Mouse (Mus musculus): ENCODE results near the gene Best2. TPM values are rescaled to one million over a fixed set of nuclear protein-coding genes. Genes with fewer than 3 reads are reported as not detected.
A peak's percentile ranks its signal among the peaks of the same experiment; 100 is the strongest.

The Best2 gene
- polyA plus RNA-seq, 1 experiment from 2014 or later: not detected

GRCm38 (mm10) chr8:85035728-85036310 is 21.5 kb upstream of the Best2 start:
- H3K4me1 ChIP-seq (replicated peaks; ENCODE audit: control insufficient read depth, insufficient read depth, low read length): peaks cover 25% of the 10 kb centered on the region
- H3K9me3 ChIP-seq (ENCODE audit: control insufficient read depth, low read length): no peaks in the 10 kb centered on the region
- ATAC-seq (ENCODE audit: low FRiP score) (no peak), DNase-seq (ENCODE audit: low spot score) (peak; percentile 30)
- H3K4me2 ChIP-seq (replicated peaks): peak overlapping the region; percentile 91
- WGBS: under 1% methylated on average over 15 of the region's 15 CpGs
- H3K9ac ChIP-seq: peak overlapping the region; percentile 86
- peaks cover 32% of the 10 kb centered on the region for H3K36me3 ChIP-seq (replicated peaks; ENCODE audit: control insufficient read depth, insufficient read depth)
- H3K27me3 ChIP-seq (ENCODE audit: control insufficient read depth, insufficient read depth, low read length): no peaks in the 10 kb centered on the region
- H3K27ac ChIP-seq: peak overlapping the region; percentile 75; the same call in 1 of the 2 replicates
- H3K4me3 ChIP-seq (replicated peaks; ENCODE audit: low read length): peak overlapping the region; percentile 73

- Histone ChIP-seq H3K4me3 (replicated peaks; ENCODE audit: low read length) (peak overlapping the region; percentile 73), H3K36me3 (replicated peaks; ENCODE audit: control insufficient read depth, insufficient read depth) (peaks cover 32% of the 10 kb centered on the region), H3K27me3 (ENCODE audit: control insufficient read depth, insufficient read depth, low read length) (no peaks in the 10 kb centered on the region), H3K9ac (peak overlapping the region; percentile 86), H3K9me3 (ENCODE audit: control insufficient read depth, low read length) (no peaks in the 10 kb centered on the region), H3K4me1 (replicated peaks; ENCODE audit: control insufficient read depth, insufficient read depth, low read length) (peaks cover 25% of the 10 kb centered on the region), H3K4me2 (replicated peaks) (peak overlapping the region; percentile 91), H3K27ac (no peak overlapping the region)
- no peak for ATAC-seq (ENCODE audit: low FRiP score)
- WGBS: 8% methylated on average over 12 of the region's 12 CpGs
- no peak for DNase-seq (ENCODE audit: low spot score)
Measured at GRCm38 (mm10) chr8:85035165-85035727, 20.9 kb upstream of the Best2 start.

- 2% methylated on average over 13 of the region's 13 CpGs for WGBS
- Histone ChIP-seq H3K27ac (no peak overlapping the region), H3K36me3 (replicated peaks; ENCODE audit: control insufficient read depth, insufficient read depth) (peaks cover 35% of the 10 kb centered on the region), H3K9me3 (ENCODE audit: control insufficient read depth, low read length) (no peaks in the 10 kb centered on the region), H3K4me2 (replicated peaks) (peak overlapping the region; percentile 91), H3K4me1 (replicated peaks; ENCODE audit: control insufficient read depth, insufficient read depth, low read length) (peaks cover 25% of the 10 kb centered on the region), H3K4me3 (replicated peaks; ENCODE audit: low read length) (peak overlapping the region; percentile 73), H3K9ac (peak overlapping the region; percentile 86), H3K27me3 (ENCODE audit: control insufficient read depth, insufficient read depth, low read length) (no peaks in the 10 kb centered on the region)
- ATAC-seq (ENCODE audit: low FRiP score) (no peak), DNase-seq (ENCODE audit: low spot score) (peak; percentile 81)
Measured at GRCm38 (mm10) chr8:85034764-85035163, 20.4 kb upstream of the Best2 start.

- Histone ChIP-seq H3K4me1 (replicated peaks; ENCODE audit: control insufficient read depth, insufficient read depth, low read length) (peaks cover 25% of the 10 kb centered on the region), H3K27me3 (ENCODE audit: control insufficient read depth, insufficient read depth, low read length) (no peaks in the 10 kb centered on the region), H3K27ac (no peak overlapping the region), H3K4me2 (replicated peaks) (no peak overlapping the region), H3K4me3 (replicated peaks; ENCODE audit: low read length) (no peak overlapping the region), H3K9me3 (ENCODE audit: control insufficient read depth, low read length) (no peaks in the 10 kb centered on the region), H3K9ac (no peak overlapping the region), H3K36me3 (replicated peaks; ENCODE audit: control insufficient read depth, insufficient read depth) (peaks cover 38% of the 10 kb centered on the region)
- 63% methylated on average over 1 of the region's 1 CpGs for WGBS
- DNase-seq (ENCODE audit: low spot score): no peak
- ATAC-seq (ENCODE audit: low FRiP score): no peak
Measured at GRCm38 (mm10) chr8:85033867-85034266, 19.5 kb upstream of the Best2 start.

GRCm38 (mm10) chr8:85032622-85033311 is 18.4 kb upstream of the Best2 start:
- Histone ChIP-seq H3K4me3 (replicated peaks; ENCODE audit: low read length) (no peak overlapping the region), H3K9ac (no peak overlapping the region), H3K4me2 (replicated peaks) (no peak overlapping the region), H3K27me3 (ENCODE audit: control insufficient read depth, insufficient read depth, low read length) (no peaks in the 10 kb centered on the region), H3K4me1 (replicated peaks; ENCODE audit: control insufficient read depth, insufficient read depth, low read length) (peaks cover 28% of the 10 kb centered on the region), H3K36me3 (replicated peaks; ENCODE audit: control insufficient read depth, insufficient read depth) (peaks cover 38% of the 10 kb centered on the region), H3K9me3 (ENCODE audit: control insufficient read depth, low read length) (no peaks in the 10 kb centered on the region), H3K27ac (no peak overlapping the region)
- DNase-seq (ENCODE audit: low spot score) (no peak), ATAC-seq (ENCODE audit: low FRiP score) (no peak)
- 89% methylated on average over 4 of the region's 4 CpGs for WGBS

DNA sequence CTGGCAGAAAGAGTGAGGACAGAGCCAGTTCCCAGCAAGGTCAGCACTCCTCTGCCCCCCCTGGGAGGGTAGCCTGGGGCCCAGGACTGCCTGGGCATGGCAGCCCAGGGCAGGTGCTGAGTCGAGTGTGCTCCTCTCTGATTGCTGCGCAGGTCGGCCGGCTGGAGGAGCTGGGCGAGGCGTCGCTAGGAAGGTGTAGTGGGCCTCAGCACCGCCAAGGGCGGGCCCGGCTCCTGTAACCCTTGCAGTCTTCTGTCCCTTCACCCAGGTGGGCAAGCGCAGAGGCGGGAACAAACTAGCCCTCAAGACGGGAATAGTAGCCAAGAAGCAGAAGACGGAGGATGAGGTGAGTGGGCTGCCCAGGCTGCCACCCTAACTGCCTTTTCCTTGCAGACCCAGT is 14.9 kb upstream of the Best2 start:
- no peak overlapping the region for H3K4me3 ChIP-seq (replicated peaks; ENCODE audit: low read length)
- WGBS: 92% methylated on average over 14 of the region's 14 CpGs
- H3K9ac ChIP-seq: peak overlapping the region; percentile 100; the same call in 1 of the 2 replicates

DNA sequence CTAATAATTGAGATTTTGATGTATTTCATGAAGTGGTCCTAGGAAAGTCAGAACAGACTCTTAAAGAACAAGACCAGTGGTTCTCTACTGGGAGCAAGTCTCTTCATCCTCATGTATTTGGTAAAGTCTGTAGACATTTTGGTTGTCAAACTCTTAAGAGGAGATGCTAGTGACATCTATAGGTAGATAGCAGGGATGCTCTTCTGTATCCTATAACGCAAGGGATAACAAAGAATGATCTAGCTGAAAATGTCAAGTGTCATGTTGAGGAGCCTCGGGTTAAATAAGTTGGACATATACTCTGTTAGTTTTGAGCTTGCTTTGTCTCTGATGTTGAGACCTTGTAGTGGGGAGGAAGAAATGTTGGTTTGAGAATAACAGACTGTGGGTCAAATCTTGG is 13.6 kb upstream of the Best2 start:
- H3K36me3 ChIP-seq (replicated peaks; ENCODE audit: control insufficient read depth, insufficient read depth): peaks cover 45% of the 10 kb centered on the region
- no peaks in the 10 kb centered on the region for H3K27me3 ChIP-seq (ENCODE audit: control insufficient read depth, insufficient read depth, low read length)
- peak overlapping the region; percentile 100 for H3K4me3 ChIP-seq (replicated peaks; ENCODE audit: low read length)
- 16% methylated on average over 2 of the region's 2 CpGs for WGBS
- peak overlapping the region; percentile 86 for H3K4me2 ChIP-seq (replicated peaks)
- DNase-seq (ENCODE audit: low spot score) (peak; percentile 32), ATAC-seq (ENCODE audit: low FRiP score) (no peak)
- peaks cover 33% of the 10 kb centered on the region for H3K4me1 ChIP-seq (replicated peaks; ENCODE audit: control insufficient read depth, insufficient read depth, low read length)
- peak overlapping the region; percentile 100 for H3K9ac ChIP-seq
- no peaks in the 10 kb centered on the region for H3K9me3 ChIP-seq (ENCODE audit: control insufficient read depth, low read length)
- no peak overlapping the region; the same call in 1 of the 2 replicates for H3K27ac ChIP-seq

More for the DNA sequence above, 14.9 kb upstream of the Best2 start:
- Histone ChIP-seq H3K4me2 (replicated peaks) (peak overlapping the region; percentile 86), H3K36me3 (replicated peaks; ENCODE audit: control insufficient read depth, insufficient read depth) (peaks cover 38% of the 10 kb centered on the region), H3K27ac (no peak overlapping the region), H3K27me3 (ENCODE audit: control insufficient read depth, insufficient read depth, low read length) (no peaks in the 10 kb centered on the region), H3K4me1 (replicated peaks; ENCODE audit: control insufficient read depth, insufficient read depth, low read length) (peaks cover 28% of the 10 kb centered on the region), H3K9me3 (ENCODE audit: control insufficient read depth, low read length) (no peaks in the 10 kb centered on the region)
- DNase-seq (ENCODE audit: low spot score) (no peak), ATAC-seq (ENCODE audit: low FRiP score) (no peak)

- Histone ChIP-seq H3K9ac (peak overlapping the region; percentile 100), H3K9me3 (ENCODE audit: control insufficient read depth, low read length) (no peaks in the 10 kb centered on the region), H3K4me2 (replicated peaks) (peak overlapping the region; percentile 86), H3K36me3 (replicated peaks; ENCODE audit: control insufficient read depth, insufficient read depth) (peaks cover 45% of the 10 kb centered on the region), H3K27ac (peak overlapping the region; percentile 91), H3K27me3 (ENCODE audit: control insufficient read depth, insufficient read depth, low read length) (no peaks in the 10 kb centered on the region), H3K4me1 (replicated peaks; ENCODE audit: control insufficient read depth, insufficient read depth, low read length) (peaks cover 33% of the 10 kb centered on the region), H3K4me3 (replicated peaks; ENCODE audit: low read length) (peak overlapping the region; percentile 100)
- DNase-seq (ENCODE audit: low spot score): no peak
- ATAC-seq (ENCODE audit: low FRiP score): no peak
- WGBS: 2% methylated on average over 13 of the region's 13 CpGs
Measured at GRCm38 (mm10) chr8:85027516-85027855, 13.2 kb upstream of the Best2 start.

GRCm38 (mm10) chr8:85026670-85027515 is 12.6 kb upstream of the Best2 start, which contains the start of gene Trir:
Gene Trir (plus strand): TSS chr8:85026823.
- peak within 1 kb of the TSS; percentile 91 for H3K27ac ChIP-seq
- DNase-seq (ENCODE audit: low spot score): peak; percentile 95
- WGBS: under 1% methylated on average over 70 of the region's 75 CpGs
- ATAC-seq (ENCODE audit: low FRiP score): peak; percentile 79
- no peaks in the 10 kb centered on the region for H3K9me3 ChIP-seq (ENCODE audit: control insufficient read depth, low read length)
- H3K4me1 ChIP-seq (replicated peaks; ENCODE audit: control insufficient read depth, insufficient read depth, low read length): peaks cover 33% of the 10 kb centered on the region
- H3K36me3 ChIP-seq (replicated peaks; ENCODE audit: control insufficient read depth, insufficient read depth): peaks cover 45% of the 10 kb centered on the region
- H3K27me3 ChIP-seq (ENCODE audit: control insufficient read depth, insufficient read depth, low read length): no peaks in the 10 kb centered on the region
- H3K4me3 ChIP-seq (replicated peaks; ENCODE audit: low read length): peak within 1 kb of the TSS; percentile 100
- H3K9ac ChIP-seq: peak within 1 kb of the TSS; percentile 100
- peak within 1 kb of the TSS; percentile 86 for H3K4me2 ChIP-seq (replicated peaks)
